Mouse (Mus musculus) kidney, adult 2 months (tissue): ENCODE data around the gene Gmnn. TPM values are rescaled to one million over a fixed set of nuclear protein-coding genes. Genes with fewer than 3 reads are reported as not detected.
"Not testable (repeated sequence)": the region's sequence is repeated elsewhere in the genome, so short reads cannot be mapped to it uniquely, and the experiment has no call there.

Experiments used
- DNase-seq: peaks from one replicate; pipeline ENCODE4 v3.0.0; 2021
- H3K27ac ChIP-seq: fragments of 200-500 bp; 2 replicates; pipeline ENCODE4 v1.5.1; 2012; ENCODE audit warnings: low read depth, low read length, control low read depth, inconsistent platforms; ENCODE audit not compliant: insufficient read depth
- H3K27me3 ChIP-seq: fragments of 200-500 bp; replicated peaks from 2 replicates; pipeline ENCODE4 v1.6.1; 2012; ENCODE audit warnings: mild to moderate bottlenecking, moderate library complexity, low read length, inconsistent platforms; ENCODE audit not compliant: control insufficient read depth, insufficient read depth
- H3K36me3 ChIP-seq: fragments of 200-500 bp; 2 replicates; pipeline ENCODE4 v1.6.1; 2012; ENCODE audit warnings: mild to moderate bottlenecking, moderate library complexity, low read length, inconsistent platforms; ENCODE audit not compliant: control insufficient read depth, insufficient read depth
- H3K4me1 ChIP-seq: fragments of 200-500 bp; 2 replicates; pipeline ENCODE4 v1.6.1; 2011; ENCODE audit warnings: low read length; ENCODE audit not compliant: control insufficient read depth, insufficient read depth
- H3K4me3 ChIP-seq: fragments of 200-500 bp; 2 replicates; pipeline ENCODE4 v1.5.1; 2011; ENCODE audit warnings: mild to moderate bottlenecking, low read depth, low read length, control low read depth; ENCODE audit not compliant: insufficient read depth
- CTCF ChIP-seq: fragments of 200-500 bp; conservative IDR thresholded peaks from 2 replicates; pipeline ENCODE4 v1.5.1; 2011; ENCODE audit warnings: low read depth, mild to moderate bottlenecking, control low read depth, low read length, moderate library complexity, mixed read lengths; ENCODE audit not compliant: insufficient read depth, insufficient read length
- POLR2A ChIP-seq: fragments of 200-500 bp; IDR thresholded peaks from one replicate; pipeline ENCODE4 v1.6.1; 2011; ENCODE audit warnings: low read depth, low read length, control low read depth
- WGBS: fragments of 180-500 bp; shearing (Covaris S2); methylation state at CpG from one replicate; pipeline ENCODE4 v1.1.7; 2018; 5-methylcytosine and 5-hydroxymethylcytosine counted together
- polyA plus RNA-seq: library from polyadenylated mRNA; depleted of rRNA; stranded (reverse); fragments of >200 nt; gene quantifications from 2 replicates; pipeline ENCODE4 v1.2.3, GENCODE M21; 2012

Gene Gmnn
- polyA plus RNA-seq, 1 experiment, result 7.1 TPM

DNA sequence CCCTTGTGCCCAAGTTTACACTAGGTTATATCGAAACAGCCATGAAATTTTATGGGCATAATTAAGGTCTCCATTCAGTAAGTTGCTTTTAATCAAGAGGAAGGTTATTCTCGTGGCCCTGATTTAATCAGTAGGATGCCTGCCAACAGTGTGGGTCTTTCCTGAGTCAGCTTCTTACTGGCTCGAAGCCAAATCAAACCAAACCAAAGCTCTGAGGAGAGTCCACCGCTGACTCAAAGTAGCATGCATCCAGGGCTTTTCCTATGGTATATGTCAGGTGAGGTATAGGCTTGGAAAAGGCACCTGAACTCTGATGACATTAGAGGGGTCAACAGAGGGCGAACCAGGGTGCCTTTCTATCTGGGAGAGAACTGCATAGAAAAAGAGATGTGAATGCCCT is 20.2 kb upstream of the Gmnn start:
- no peaks in the 10 kb centered on the region for H3K27me3 ChIP-seq
- peak; percentile 44 for DNase-seq
- no peak for TF ChIP-seq CTCF
- no peak for TF ChIP-seq POLR2A
- H3K27ac ChIP-seq, result no peak overlapping the region
- no peaks in the 10 kb centered on the region for H3K36me3 ChIP-seq
- no peaks in the 10 kb centered on the region for H3K4me1 ChIP-seq
- 33% methylated on average over 5 of the region's 5 CpGs for WGBS
- H3K4me3 ChIP-seq, result no peak overlapping the region

DNA sequence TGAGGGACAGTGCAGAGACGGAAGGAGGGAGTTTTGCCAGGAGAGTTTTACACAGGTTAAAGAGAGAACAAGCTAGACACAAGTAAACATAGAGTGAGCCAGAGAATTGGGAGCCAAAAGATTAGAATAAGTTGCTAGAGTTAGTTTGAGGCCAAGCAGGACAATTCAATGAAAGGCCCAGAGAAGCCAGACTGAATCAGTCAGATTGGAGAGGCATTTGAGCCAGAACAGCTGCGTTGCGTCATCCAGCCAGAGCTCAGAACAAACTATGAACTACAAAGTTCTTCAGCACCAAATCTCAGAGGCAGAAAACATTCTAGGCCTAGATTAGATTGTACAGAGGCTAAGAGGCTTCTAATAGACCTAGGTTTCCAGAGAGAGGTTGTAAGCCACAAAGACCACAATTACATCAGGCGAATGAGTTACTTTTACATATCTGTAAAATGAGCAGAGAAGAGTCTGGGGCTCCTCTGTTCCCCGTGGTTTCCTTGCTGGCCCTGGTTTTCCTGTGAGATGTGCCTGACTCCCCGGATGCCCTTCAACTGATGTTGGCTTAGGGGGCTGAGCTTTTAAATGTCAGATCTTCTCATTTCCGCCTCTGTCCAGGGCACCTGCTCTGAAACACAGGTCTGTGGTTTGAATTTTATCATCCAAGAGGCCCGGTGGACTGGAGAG is 17.1 kb upstream of the Gmnn start:
- H3K36me3 ChIP-seq, result no peaks in the 10 kb centered on the region
- H3K27me3 ChIP-seq, result no peaks in the 10 kb centered on the region
- TF ChIP-seq POLR2A (no peak), CTCF (no peak)
- no peak overlapping the region for H3K27ac ChIP-seq
- H3K4me1 ChIP-seq, result no peaks in the 10 kb centered on the region
- 87% methylated on average over 8 of the region's 8 CpGs for WGBS
- H3K4me3 ChIP-seq, result no peak overlapping the region
- no peak for DNase-seq

DNA sequence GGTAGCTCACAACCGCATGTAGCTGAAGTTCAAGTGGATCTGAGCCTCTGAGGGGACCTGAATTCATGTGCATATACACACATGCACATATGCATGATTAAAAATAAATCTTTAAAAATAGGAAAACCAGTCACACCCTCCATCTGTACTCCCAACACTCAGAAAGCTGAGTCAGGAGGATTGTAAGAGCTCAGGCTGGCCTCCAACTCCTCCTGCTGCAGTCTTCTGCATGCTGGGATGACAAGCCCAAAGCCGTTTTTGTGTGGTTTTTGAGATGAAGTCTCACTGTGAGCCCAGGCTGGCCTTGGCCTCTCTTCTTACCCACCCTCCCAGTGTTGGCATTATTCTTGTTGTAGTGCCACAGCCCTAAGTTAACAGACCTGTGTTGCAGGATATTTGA is 16.3 kb upstream of the Gmnn start:
- Histone ChIP-seq H3K27me3 (no peaks in the 10 kb centered on the region), H3K36me3 (no peaks in the 10 kb centered on the region), H3K4me1 (no peaks in the 10 kb centered on the region), H3K27ac (no peak overlapping the region), H3K4me3 (no peak overlapping the region)
- 81% methylated on average over 2 of the region's 2 CpGs for WGBS
- DNase-seq, result no peak
- no peak for TF ChIP-seq CTCF
- no peak for TF ChIP-seq POLR2A

DNA sequence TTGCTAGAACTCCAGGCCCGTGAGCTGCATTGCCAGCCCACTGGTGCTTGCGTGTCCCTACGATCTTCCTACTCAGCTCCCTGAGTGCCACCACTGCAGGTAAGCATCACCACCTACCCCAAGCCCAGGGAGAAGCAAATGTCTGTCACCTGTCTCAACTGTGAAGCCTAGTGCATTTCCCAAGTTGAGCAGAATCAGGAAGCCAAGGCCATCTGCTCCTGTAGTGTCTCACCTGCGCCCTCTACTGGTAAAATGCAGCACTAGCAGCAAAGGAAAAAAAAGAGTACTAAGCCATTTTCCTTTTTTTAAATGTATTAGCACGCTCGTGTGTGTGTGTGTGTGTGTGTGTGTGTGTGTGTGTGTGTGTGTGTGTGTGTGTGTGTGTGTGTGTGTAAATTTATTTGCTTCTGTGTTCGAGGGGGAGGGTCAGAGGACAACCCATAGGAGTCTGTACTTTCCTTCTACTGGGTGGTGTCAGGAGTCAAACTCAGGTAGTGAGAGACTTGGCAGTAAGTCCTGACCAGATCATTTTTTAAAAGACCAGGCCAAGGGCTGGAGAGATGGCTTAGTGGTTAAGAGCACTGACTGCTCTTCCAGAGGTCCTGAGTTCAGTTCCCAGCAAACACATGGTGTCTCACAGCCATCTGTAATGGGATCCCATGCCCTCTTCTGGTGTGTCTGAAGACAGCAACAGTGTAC is 14.6 kb upstream of the Gmnn start:
- no peak overlapping the region for H3K4me3 ChIP-seq
- H3K36me3 ChIP-seq, result no peaks in the 10 kb centered on the region
- no peaks in the 10 kb centered on the region for H3K4me1 ChIP-seq
- H3K27me3 ChIP-seq, result no peaks in the 10 kb centered on the region
- WGBS, result 42% methylated on average over 7 of the region's 7 CpGs
- peak; percentile 70 for DNase-seq
- no peak for TF ChIP-seq POLR2A
- TF ChIP-seq CTCF, result peak; percentile 89
- no peak overlapping the region for H3K27ac ChIP-seq

- DNase-seq, H3K4me3 ChIP-seq, H3K4me1 ChIP-seq, H3K27me3 ChIP-seq, H3K36me3 ChIP-seq, H3K27ac ChIP-seq: not testable (repeated sequence)
- 92% methylated on average over 10 of the region's 10 CpGs for WGBS
Measured at GRCm38 (mm10) chr13:24771482-24771881, 9.8 kb upstream of the Gmnn start.

DNA sequence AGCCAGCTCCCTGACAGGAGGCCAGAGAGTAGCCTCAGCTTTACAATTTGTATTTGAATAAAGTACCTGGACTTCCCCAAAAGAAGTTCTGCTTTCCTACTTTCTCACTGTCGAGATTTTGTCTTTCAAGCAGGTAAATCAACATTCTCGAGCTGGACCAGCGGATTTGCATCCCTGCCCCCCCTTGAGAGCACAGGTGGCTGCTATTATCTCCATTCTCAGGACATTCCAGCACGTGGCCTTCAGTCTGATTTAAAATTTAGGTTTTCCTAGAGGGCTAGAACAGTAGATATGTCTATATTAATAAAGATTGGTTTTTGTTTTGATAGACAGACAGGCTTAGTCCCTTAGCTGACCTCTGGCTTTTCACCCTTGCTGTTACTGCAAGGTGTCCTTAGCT is 6.1 kb upstream of the Gmnn start:
- H3K4me3 ChIP-seq, DNase-seq, H3K36me3 ChIP-seq, H3K4me1 ChIP-seq, H3K27me3 ChIP-seq, H3K27ac ChIP-seq: not testable (repeated sequence)
- 70% methylated on average over 4 of the region's 4 CpGs for WGBS

GRCm38 (mm10) chr13:24762254-24762653 is 531 bp upstream of the Gmnn start:
- 29% methylated on average over 4 of the region's 4 CpGs for WGBS
- Histone ChIP-seq H3K4me3 (no peak overlapping the region; the same call in 1 of the 2 replicates), H3K27me3 (no peaks in the 10 kb centered on the region), H3K27ac (no peak overlapping the region; the same call in 1 of the 2 replicates), H3K4me1 (peaks cover 2% of the 10 kb centered on the region; the same call in 1 of the 2 replicates), H3K36me3 (no peaks in the 10 kb centered on the region)
- no peak for TF ChIP-seq POLR2A
- no peak for DNase-seq

DNA sequence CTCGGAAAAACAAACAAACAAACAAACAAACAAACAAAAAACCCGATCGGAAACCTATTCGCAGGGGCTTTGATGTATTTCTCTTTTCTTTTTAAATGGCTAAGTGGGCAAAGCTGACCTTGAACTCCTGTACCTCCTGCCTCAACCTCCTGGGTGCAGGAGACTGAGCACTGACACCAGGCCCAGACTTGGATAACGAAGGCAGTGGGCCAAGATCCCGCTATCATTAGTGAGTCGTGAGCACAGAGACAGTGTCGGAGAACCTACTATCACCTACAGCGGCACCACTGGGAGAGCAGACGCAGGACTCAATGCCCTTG is 680 bp downstream of the Gmnn start:
- TF ChIP-seq POLR2A (peak; percentile 27), CTCF (no peak)
- Histone ChIP-seq H3K4me1 (peaks cover 2% of the 10 kb centered on the region; the same call in 1 of the 2 replicates), H3K27me3 (no peaks in the 10 kb centered on the region), H3K36me3 (no peaks in the 10 kb centered on the region), H3K27ac (peak overlapping the region; percentile 45), H3K4me3 (peak overlapping the region; percentile 64)
- no peak for DNase-seq
- WGBS, result 6% methylated on average over 10 of the region's 10 CpGs
